Mouse (Mus musculus): ENCODE results near the gene Spsb4.
"Not testable (repeated sequence)": the region's sequence is repeated elsewhere in the genome, so short reads cannot be mapped to it uniquely, and the experiment has no call there.

The Spsb4 gene

GRCm38 (mm10) chr9:96949551-96949950, 69.1 kb downstream of the Spsb4 start:
- DNase-seq (ENCODE audit: low spot score), result no peak

GRCm38 (mm10) chr9:96948546-96948945, 70.1 kb downstream of the Spsb4 start:
- DNase-seq (ENCODE audit: low spot score), result no peak

- DNase-seq (ENCODE audit: low spot score), result no peak
Observed at GRCm38 (mm10) chr9:96947171-96947570, 71.5 kb downstream of the Spsb4 start.

GRCm38 (mm10) chr9:96944517-96944916, 74.1 kb downstream of the Spsb4 start:
- DNase-seq (ENCODE audit: low spot score), result no peak

- DNase-seq (ENCODE audit: low spot score), result no peak
Observed at GRCm38 (mm10) chr9:96942975-96943374, 75.7 kb downstream of the Spsb4 start.

GRCm38 (mm10) chr9:96938887-96939286, 79.8 kb downstream of the Spsb4 start:
- DNase-seq (ENCODE audit: low spot score), result no peak

- not testable (repeated sequence) for DNase-seq (ENCODE audit: low spot score)
Observed at GRCm38 (mm10) chr9:96936427-96936826, 82.2 kb downstream of the Spsb4 start.

GRCm38 (mm10) chr9:96935556-96936300, 82.9 kb downstream of the Spsb4 start:
- DNase-seq (ENCODE audit: low spot score), result peak; percentile 9

GRCm38 (mm10) chr9:96934816-96935215, 83.8 kb downstream of the Spsb4 start:
- no peak for DNase-seq (ENCODE audit: low spot score)

GRCm38 (mm10) chr9:96932751-96933150, 85.9 kb downstream of the Spsb4 start:
- no peak for DNase-seq (ENCODE audit: low spot score)

- no peak for DNase-seq (ENCODE audit: low spot score)
Observed at GRCm38 (mm10) chr9:96923577-96924316, 94.9 kb downstream of the Spsb4 start.

GRCm38 (mm10) chr9:96923119-96923518, 95.5 kb downstream of the Spsb4 start:
- DNase-seq (ENCODE audit: low spot score), result no peak

- DNase-seq (ENCODE audit: low spot score), result peak; percentile 92
Observed at GRCm38 (mm10) chr9:96916620-96917538, 101.8 kb downstream of the Spsb4 start.

GRCm38 (mm10) chr9:96916076-96916475, 102.6 kb downstream of the Spsb4 start:
- DNase-seq (ENCODE audit: low spot score), result no peak

- DNase-seq (ENCODE audit: low spot score), result no peak
Observed at GRCm38 (mm10) chr9:96914851-96915250, 103.8 kb downstream of the Spsb4 start.

- DNase-seq (ENCODE audit: low spot score), result no peak
Observed at GRCm38 (mm10) chr9:96914005-96914404, 104.6 kb downstream of the Spsb4 start.

- DNase-seq (ENCODE audit: low spot score), result no peak
Observed at GRCm38 (mm10) chr9:96909503-96909902, 109.1 kb downstream of the Spsb4 start.

- no peak for DNase-seq (ENCODE audit: low spot score)
Observed at GRCm38 (mm10) chr9:96908737-96909136, 109.9 kb downstream of the Spsb4 start.

- DNase-seq (ENCODE audit: low spot score), result no peak
Observed at GRCm38 (mm10) chr9:96904360-96905355, 114.0 kb downstream of the Spsb4 start.

- DNase-seq (ENCODE audit: low spot score), result no peak
Observed at GRCm38 (mm10) chr9:96899717-96900116, 118.9 kb downstream of the Spsb4 start.

GRCm38 (mm10) chr9:96899004-96899403, 119.6 kb downstream of the Spsb4 start:
- no peak for DNase-seq (ENCODE audit: low spot score)
